Mouse (Mus musculus): ENCODE measurements at regions not wholly inside any gene's neighbourhood (a gene's known extent, or its start where the extent isn't known, plus 50 kb on each side); places are given as distances from the start of the nearest gene placed in this dataset.

- TF ChIP-seq KAT2A (IDR thresholded peaks at IDR 0.05; ENCODE audit: insufficient replicate concordance, low read length): no peak
- TF ChIP-seq TBP (conservative IDR thresholded peaks at IDR 0.05; ENCODE audit: low read depth, low read length): no peak
- no peak for TF ChIP-seq ETS1 (conservative IDR thresholded peaks at IDR 0.05; ENCODE audit: low read depth, low read length)
- TF ChIP-seq MXI1 (IDR thresholded peaks at IDR 0.05; ENCODE audit: low read depth, low read length): no peak
- no peak for TF ChIP-seq USF2 (conservative IDR thresholded peaks at IDR 0.05; ENCODE audit: low read depth, low read length)
- TF ChIP-seq POLR2A (IDR thresholded peaks at IDR 0.05; ENCODE audit: low read depth, low read length): no peak
- no peak for TF ChIP-seq CTCF (conservative IDR thresholded peaks at IDR 0.05 in 1 of 2, IDR thresholded peaks at IDR 0.05 in 1 of 2; ENCODE audit: low read depth in 2 of 2, low read length in 2 of 2)
- no peak for TF ChIP-seq CHD1 (IDR thresholded peaks at IDR 0.05; ENCODE audit: low read depth, low read length)
- TF ChIP-seq EP300 (IDR thresholded peaks at IDR 0.05; ENCODE audit: low read length): no peak
- no peak for TF ChIP-seq MAX (IDR thresholded peaks at IDR 0.05; ENCODE audit: low read length)
- no peak for TF ChIP-seq IRF4 (IDR thresholded peaks at IDR 0.05; ENCODE audit: low read depth, low read length)
- no peak for TF ChIP-seq ZNF384 (IDR thresholded peaks at IDR 0.05; ENCODE audit: low read depth, low read length)
- TF ChIP-seq NRF1 (IDR thresholded peaks at IDR 0.05; ENCODE audit: low read depth, low read length): no peak
- TF ChIP-seq USF1 (IDR thresholded peaks at IDR 0.05; ENCODE audit: low read depth, low read length): no peak
These were observed 82.9 kb upstream of the Mrps22 start for GRCm38 (mm10) chr9:98684336-98684735.
